Mouse (Mus musculus): ENCODE measurements around the gene Tvp23b.

Tvp23b gene

DNA sequence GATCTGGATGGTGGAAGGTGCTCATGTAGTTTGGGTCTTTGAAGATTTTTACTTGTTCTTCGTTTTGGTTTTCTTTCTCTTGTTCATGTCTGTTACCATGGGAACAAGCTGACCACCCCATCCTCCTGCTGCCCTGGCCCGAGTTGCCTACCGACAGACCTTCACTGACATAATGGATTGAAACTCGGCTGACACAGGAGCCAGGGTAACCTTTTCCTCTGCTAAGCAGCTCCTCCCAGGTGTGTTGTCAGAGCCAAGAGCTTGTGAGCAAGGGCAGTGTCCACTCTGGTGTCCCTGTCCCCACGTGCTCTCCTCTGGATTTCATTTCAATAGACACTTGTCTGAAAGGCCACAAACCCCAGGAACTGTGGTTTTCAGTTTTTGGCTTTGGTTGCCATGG is 59.7 kb downstream of the Tvp23b start:
- in situ Hi-C loops (cut with MboI; ENCODE audit: low sequenced_read_pairs), result no loop called here

DNA sequence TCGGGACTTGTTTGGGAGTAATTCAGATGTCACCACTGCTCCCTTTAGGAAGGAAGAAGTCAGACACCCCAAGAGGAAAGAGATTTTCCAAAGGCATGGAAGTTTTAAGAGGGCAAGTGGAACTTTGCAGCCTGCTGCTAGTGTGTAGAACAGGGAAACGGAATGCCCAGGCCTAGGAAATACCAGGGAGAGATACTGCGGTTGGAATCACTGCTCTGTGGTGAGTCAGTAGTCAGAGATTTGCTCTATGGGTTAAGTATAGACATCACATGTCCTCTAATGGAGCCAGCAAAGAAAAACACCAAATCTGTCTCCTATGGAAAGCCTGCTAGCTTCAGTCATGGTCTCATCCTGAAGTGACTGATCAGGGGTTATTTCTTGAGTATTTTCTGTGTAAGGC is 60.9 kb downstream of the Tvp23b start:
- in situ Hi-C loops (cut with MboI; ENCODE audit: low sequenced_read_pairs), result no loop called here

DNA sequence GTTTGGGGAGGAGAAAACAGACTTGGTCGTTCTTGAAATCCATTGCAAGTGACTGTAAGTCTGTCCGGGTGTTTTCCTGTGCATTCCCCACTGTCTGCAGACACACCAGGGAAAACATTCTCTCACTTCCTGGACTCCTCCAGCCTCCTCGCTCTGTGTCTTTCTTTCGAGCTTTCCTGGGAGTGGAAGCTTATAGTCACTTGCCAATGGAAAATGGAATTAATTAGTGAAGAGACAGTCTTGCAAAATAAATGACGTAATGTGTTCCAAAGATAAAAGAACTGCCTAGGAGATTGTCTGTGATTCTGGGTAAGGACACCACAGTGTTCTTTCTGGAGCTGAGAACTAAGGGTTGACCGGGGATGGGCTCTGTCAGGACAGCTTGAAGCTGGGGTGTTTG is 64.3 kb downstream of the Tvp23b start:
- in situ Hi-C loops (cut with MboI; ENCODE audit: low sequenced_read_pairs), result no loop called here

DNA sequence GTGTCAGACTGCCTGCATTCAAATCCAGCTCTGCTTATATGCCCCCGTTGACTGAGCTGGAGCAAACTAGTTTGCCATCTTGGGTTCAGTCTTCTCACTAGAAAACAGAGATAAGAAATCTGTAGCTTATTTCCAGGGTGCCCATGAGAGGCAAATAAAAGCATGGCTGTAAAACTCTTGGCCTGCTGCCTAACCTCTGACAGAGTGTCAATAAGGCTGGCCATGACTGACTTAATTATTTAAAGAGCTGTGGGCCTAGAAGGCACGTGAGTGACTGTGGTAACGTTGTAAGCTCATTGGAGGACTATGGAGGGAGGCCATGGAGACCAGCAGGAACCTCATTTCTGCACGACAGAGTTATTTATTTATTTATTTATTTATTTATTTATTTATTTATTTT is 66.3 kb downstream of the Tvp23b start:
- in situ Hi-C loops (cut with MboI; ENCODE audit: low sequenced_read_pairs), result no loop called here

DNA sequence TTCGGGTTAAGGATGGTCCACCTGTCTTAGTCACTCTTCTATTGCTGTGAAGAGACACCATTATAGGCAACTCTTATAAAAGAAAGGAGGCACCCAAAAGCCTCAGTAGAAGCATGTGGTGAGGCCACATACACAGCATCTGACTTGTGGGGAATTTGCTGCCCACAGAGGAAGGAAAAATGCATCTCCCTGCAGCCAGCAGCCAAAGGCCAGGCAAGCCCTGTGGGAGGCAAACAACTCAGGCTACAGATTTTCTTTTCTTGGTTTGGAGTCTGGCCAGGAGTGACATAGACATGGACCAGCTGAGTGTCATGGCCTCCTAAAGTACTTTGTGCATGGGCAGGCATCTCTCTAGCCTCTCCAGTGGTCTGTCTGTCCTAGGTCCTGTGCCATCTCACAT is 70.3 kb downstream of the Tvp23b start:
- in situ Hi-C loops (cut with MboI; ENCODE audit: low sequenced_read_pairs), result no loop called here

DNA sequence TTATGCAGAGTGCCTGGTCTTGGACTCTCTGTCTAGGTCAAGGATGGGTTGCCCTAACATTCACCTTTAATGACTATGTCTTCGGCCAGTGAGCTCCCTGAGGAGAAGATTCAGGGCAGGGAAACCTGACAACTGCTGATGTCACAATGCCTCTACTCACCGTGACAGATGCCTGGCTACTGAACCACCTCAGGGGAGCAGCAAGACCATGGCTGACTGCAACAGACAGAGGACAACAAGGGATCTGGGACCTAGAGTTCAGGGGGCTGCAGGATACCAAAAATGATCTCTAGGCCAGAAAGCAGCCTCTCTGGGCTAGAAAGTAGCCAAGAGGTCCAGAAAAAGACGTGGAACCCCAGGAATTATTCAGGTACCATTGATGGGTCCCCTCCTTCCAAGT is 71.8 kb downstream of the Tvp23b start, which contains the start of gene Cdrt4:
Gene Cdrt4, plus strand, starts transcription at position 182 of the 400 bp plus-strand sequence.
- in situ Hi-C loops (cut with MboI; ENCODE audit: low sequenced_read_pairs), result no loop called here

DNA sequence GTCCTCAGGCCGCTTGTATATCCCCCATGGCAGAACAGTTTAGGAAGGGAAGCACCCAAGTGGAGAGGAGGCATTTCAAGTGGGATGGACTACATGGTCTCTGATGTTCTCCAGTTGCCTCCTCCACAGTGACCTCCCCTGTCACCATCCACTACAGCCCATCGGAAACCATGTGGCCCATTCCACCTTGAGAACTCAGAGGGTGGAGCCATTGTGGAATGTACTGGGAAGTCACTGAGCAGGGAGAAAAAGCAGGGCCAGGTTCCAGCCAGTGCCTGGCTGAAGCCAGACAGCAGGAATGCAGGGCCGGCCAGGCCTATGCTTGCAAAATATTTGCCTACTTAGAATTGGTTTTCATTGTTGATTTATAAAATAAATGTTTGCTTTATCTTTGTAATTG is 75.5 kb downstream of the Tvp23b start:
- in situ Hi-C loops (cut with MboI; ENCODE audit: low sequenced_read_pairs), result no loop called here

DNA sequence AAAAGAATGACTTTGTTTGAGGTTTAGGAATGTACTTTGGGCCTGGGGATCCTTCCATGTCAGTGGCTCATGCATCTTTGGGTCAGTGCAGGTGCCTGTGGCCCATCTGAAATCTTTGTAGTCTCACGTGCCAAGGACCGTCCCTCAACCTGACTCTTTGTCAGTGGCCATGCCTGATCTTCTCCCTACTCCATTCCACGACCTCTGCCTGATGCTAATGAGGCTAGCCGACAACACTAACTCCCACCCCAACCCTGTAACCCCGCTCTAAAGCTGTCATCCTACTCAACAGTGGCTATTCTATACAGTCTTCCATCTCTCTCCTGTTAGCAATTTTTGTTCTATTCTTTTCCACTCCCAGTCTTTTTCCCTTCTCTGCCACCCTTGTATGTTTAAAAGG is 75.9 kb downstream of the Tvp23b start:
- in situ Hi-C loops (cut with MboI; ENCODE audit: low sequenced_read_pairs), result no loop called here

DNA sequence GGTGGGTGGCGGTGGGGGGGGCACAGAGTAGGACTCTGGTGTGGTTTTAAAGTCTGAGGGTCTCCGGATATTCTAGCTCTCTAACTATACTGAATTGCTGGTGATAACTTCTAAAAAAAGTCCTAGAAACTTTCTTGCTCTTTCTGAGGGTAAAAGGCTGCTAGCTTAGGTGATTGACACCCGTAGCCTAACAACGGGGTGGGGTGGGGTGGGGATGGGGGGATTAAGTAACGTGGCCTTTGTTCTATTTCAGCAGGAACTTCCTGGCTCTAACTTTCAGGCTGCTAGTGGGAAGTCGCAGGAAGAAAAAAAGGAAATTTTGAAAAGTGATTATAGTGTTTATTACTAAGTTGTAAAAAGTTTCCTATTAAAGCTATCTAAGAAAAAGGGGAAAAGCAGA is 76.5 kb downstream of the Tvp23b start:
- in situ Hi-C loops (cut with MboI; ENCODE audit: low sequenced_read_pairs), result no loop called here

DNA sequence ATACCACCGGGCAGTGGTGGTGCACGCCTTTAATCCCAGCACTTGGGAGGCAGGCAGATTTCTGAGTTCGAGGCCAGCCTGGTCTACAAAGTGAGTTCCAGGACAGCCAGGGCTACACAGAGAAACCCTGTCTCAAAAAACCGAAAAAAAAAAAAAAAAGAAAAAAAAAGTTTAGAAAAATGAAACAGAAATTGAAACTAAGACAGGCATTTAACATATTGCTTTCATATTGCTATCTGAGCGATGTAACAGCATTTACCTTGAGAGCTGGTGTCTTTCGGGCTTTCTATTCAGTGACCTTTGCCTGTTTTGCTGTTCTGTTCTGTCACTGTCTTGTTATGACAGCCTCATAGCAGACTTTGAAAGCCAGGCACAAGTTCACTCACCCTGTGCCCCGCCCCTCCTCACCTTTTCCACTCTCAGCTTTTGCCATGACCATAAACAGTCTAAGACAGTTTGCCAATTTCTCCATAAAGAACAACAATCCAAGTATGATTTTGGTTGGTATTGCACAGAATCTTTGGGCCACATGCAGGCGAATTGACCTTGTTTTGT is 78.4 kb downstream of the Tvp23b start:
- in situ Hi-C loops (cut with MboI; ENCODE audit: low sequenced_read_pairs), result no loop called here

DNA sequence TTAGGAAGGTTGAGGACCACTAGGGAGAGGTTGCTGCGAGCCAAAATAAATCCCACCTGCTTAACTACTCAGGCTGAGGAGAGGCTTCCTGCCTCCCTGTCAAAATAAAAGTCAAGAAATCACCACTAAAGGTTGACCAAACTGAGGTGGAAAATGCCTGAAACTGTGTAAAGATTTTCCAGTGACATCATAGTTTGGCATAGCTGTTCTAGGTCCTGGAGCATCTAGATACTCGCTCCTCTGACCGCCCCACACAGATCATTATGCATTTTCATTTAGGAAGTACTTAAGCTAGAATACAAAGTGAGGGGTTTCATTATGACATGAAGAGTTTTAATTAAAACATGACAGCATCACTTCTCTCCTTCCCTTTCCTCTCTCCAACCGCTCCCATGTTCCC is 84.0 kb downstream of the Tvp23b start:
- in situ Hi-C loops (cut with MboI; ENCODE audit: low sequenced_read_pairs), result no loop called here

DNA sequence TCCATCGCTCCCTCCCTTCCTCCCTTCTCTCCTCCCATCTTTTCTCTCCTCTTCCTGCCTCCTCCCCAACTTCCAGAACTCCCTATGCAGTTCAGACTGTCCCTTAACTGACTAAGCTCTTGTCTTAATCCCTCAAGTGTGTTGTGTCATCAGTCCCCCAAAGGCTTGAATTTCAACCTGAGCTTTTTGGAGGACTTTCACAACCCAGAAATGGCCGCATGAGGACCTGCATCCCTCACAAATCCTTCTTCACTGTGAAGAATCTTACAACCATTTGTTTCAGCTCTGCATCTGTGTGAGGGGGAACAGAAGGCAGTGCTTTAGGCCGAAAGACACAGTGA is 87.1 kb downstream of the Tvp23b start:
- in situ Hi-C loops (cut with MboI; ENCODE audit: low sequenced_read_pairs), result no loop called here

Data from CH12F3 (cell line).